Mouse (Mus musculus) urinary bladder, postnatal 14 days (tissue): Measurements from ENCODE around the gene 2310079G19Rik.

Experiments used
- DNase-seq: peaks from one replicate; pipeline ENCODE4 v3.0.0; 2021; ENCODE audit warnings: low spot score

2310079G19Rik gene

GRCm38 (mm10) chr16:88627566-88627965, at the start of gene 2310079G19Rik:
TSS of gene 2310079G19Rik (minus strand) at chr16:88627666.
- no peak for DNase-seq

GRCm38 (mm10) chr16:88671571-88671970, 44.1 kb upstream of the 2310079G19Rik start, which contains the start of gene Krtap27-1:
TSS of gene Krtap27-1 (minus strand) at chr16:88671671.
- no peak for DNase-seq

- DNase-seq: no peak
Measured at GRCm38 (mm10) chr16:88657426-88657825, 30.0 kb upstream of the 2310079G19Rik start.

- no peak for DNase-seq
Measured at GRCm38 (mm10) chr16:88651952-88652351, 24.5 kb upstream of the 2310079G19Rik start.

- DNase-seq: no peak
Measured at GRCm38 (mm10) chr16:88651082-88651481, 23.6 kb upstream of the 2310079G19Rik start.

GRCm38 (mm10) chr16:88647358-88647846, 19.9 kb upstream of the 2310079G19Rik start, which contains the start of gene Krtap26-1:
TSS of gene Krtap26-1 (minus strand) at chr16:88647796.
- no peak for DNase-seq

GRCm38 (mm10) chr16:88646366-88647111, 19.1 kb upstream of the 2310079G19Rik start:
- no peak for DNase-seq

- DNase-seq: no peak
Measured at GRCm38 (mm10) chr16:88640053-88640452, 12.6 kb upstream of the 2310079G19Rik start.

GRCm38 (mm10) chr16:88635142-88635541, 7.7 kb upstream of the 2310079G19Rik start:
- peak; percentile 34 for DNase-seq

- no peak for DNase-seq
Measured at GRCm38 (mm10) chr16:88631474-88631873, 4.0 kb upstream of the 2310079G19Rik start.

- DNase-seq: no peak
Measured at GRCm38 (mm10) chr16:88612712-88613111, 14.8 kb downstream of the 2310079G19Rik start.

- DNase-seq: no peak
Measured at GRCm38 (mm10) chr16:88611922-88612321, 15.5 kb downstream of the 2310079G19Rik start, which contains the start of gene Krtap24-1. TSS of gene Krtap24-1 (minus strand) at chr16:88612279.

GRCm38 (mm10) chr16:88604570-88604969, 22.9 kb downstream of the 2310079G19Rik start:
- DNase-seq: no peak

GRCm38 (mm10) chr16:88602464-88602863, 25.0 kb downstream of the 2310079G19Rik start:
- no peak for DNase-seq

GRCm38 (mm10) chr16:88600303-88600702, 27.2 kb downstream of the 2310079G19Rik start:
- no peak for DNase-seq

- DNase-seq: no peak
Measured at GRCm38 (mm10) chr16:88599504-88600237, 27.8 kb downstream of the 2310079G19Rik start.

- DNase-seq: peak; percentile 35
Measured at GRCm38 (mm10) chr16:88592758-88593157, 34.7 kb downstream of the 2310079G19Rik start.

- DNase-seq: no peak
Measured at GRCm38 (mm10) chr16:88583338-88583737, 44.1 kb downstream of the 2310079G19Rik start.
